Mouse (Mus musculus) activated CD4-positive, CD25-positive, alpha-beta regulatory T cell, adult 9 weeks (primary cell): Measurements from ENCODE around the gene Fbxo44. TPM values are rescaled to one million over a fixed set of nuclear protein-coding genes. Genes with fewer than 3 reads are reported as not detected.

Experiments
- polyA plus RNA-seq: library from polyadenylated mRNA; unstranded; fragments of 100-300 nt; shearing (Covaris generic); gene quantifications from one replicate; pipeline ENCODE4 v1.2.1, GENCODE M21; 2017

Gene Fbxo44
- polyA plus RNA-seq: 3.1 TPM

GRCm38 (mm10) chr4:148160436-148161390, at the start of gene Fbxo44, which contains the start of gene Fbxo2:
Gene Fbxo44, minus strand, starts transcription at chr4:148160482.
Gene Fbxo2, plus strand, starts transcription at chr4:148160621.

GRCm38 (mm10) chr4:148151267-148152168, 8.8 kb downstream of the Fbxo44 start, which contains the start of gene Fbxo6:
Gene Fbxo6, minus strand, starts transcription at chr4:148152140.

GRCm38 (mm10) chr4:148130561-148131413, 29.5 kb downstream of the Fbxo44 start, which contains the start of gene Draxin:
Gene Draxin, minus strand, starts transcription at chr4:148130698.

GRCm38 (mm10) chr4:148130133-148130532, 30.1 kb downstream of the Fbxo44 start, which contains the start of gene Mad2l2:
Gene Mad2l2, plus strand, starts transcription at chr4:148130384.

Other genes with a start within 250 kb of the Fbxo44 start
- gene Plod1, start 223.7 kb downstream of the Fbxo44 start, polyA plus RNA-seq: 10.1 TPM
- 2.8 TPM for gene 2510039O18Rik, start 219.6 kb downstream of the Fbxo44 start, polyA plus RNA-seq
- gene Nppb, start 174.7 kb downstream of the Fbxo44 start, polyA plus RNA-seq: not detected
- not detected for gene Nppa, start 159.8 kb downstream of the Fbxo44 start, polyA plus RNA-seq
- gene Clcn6, start 121.7 kb downstream of the Fbxo44 start, polyA plus RNA-seq: 7.8 TPM
- gene Mthfr, start 121.4 kb downstream of the Fbxo44 start, polyA plus RNA-seq: 23.0 TPM
- gene Agtrap, start 72.5 kb downstream of the Fbxo44 start, polyA plus RNA-seq: 26.2 TPM
- gene Mad2l2, start 30.1 kb downstream of the Fbxo44 start, polyA plus RNA-seq: 44.0 TPM
- gene Draxin, start 29.8 kb downstream of the Fbxo44 start, polyA plus RNA-seq: not detected
- gene Fbxo6, start 8.3 kb downstream of the Fbxo44 start, polyA plus RNA-seq: 45.7 TPM
- not detected for gene Fbxo2, start 139 bp upstream of the Fbxo44 start, polyA plus RNA-seq
- not detected for gene Disp3, start 127.5 kb upstream of the Fbxo44 start, polyA plus RNA-seq